Mouse (Mus musculus) adrenal gland, postnatal 4 days (tissue): ENCODE measurements around the gene Mbtps1. TPM values are rescaled to one million over a fixed set of nuclear protein-coding genes. Genes with fewer than 3 reads are reported as not detected.

ENCODE experiments used
- DNase-seq, 2 experiments: peaks; one replicate each; pipeline ENCODE4 v3.0.0; 2021 to 2022; ENCODE audit warnings: low spot score in 2 of 2, mixed read lengths in 2 of 2
- total RNA-seq, 2 experiments: library from RNA; stranded (reverse); gene quantifications; 2 replicates each; pipeline ENCODE4 v1.2.3; 2021

Gene Mbtps1
- total RNA-seq, 2 experiments from 2014 or later, result 156 to 163 TPM

- DNase-seq, result no peak
These were observed 55.3 kb downstream of the Mbtps1 start for GRCm38 (mm10) chr8:119503191-119503767.

GRCm38 (mm10) chr8:119502111-119502510, 56.4 kb downstream of the Mbtps1 start:
- no peak for DNase-seq

GRCm38 (mm10) chr8:119501598-119501997, 56.9 kb downstream of the Mbtps1 start, which contains the start of gene Slc38a8:
Gene Slc38a8 (minus strand): TSS chr8:119501698.
- DNase-seq, result no peak

GRCm38 (mm10) chr8:119499836-119500235, 58.7 kb downstream of the Mbtps1 start:
- no peak for DNase-seq

- peak in 1 of 2 experiments; percentile 46 for DNase-seq
These were observed 61.7 kb downstream of the Mbtps1 start for GRCm38 (mm10) chr8:119496848-119497247.

GRCm38 (mm10) chr8:119487093-119487492, 71.4 kb downstream of the Mbtps1 start:
- no peak for DNase-seq

- no peak for DNase-seq
These were observed 74.2 kb downstream of the Mbtps1 start for GRCm38 (mm10) chr8:119484145-119484896.

GRCm38 (mm10) chr8:119478684-119479083, 79.9 kb downstream of the Mbtps1 start:
- DNase-seq, result no peak

GRCm38 (mm10) chr8:119468091-119468490, 90.4 kb downstream of the Mbtps1 start:
- DNase-seq, result no peak

GRCm38 (mm10) chr8:119466794-119467193, 91.7 kb downstream of the Mbtps1 start:
- no peak for DNase-seq

GRCm38 (mm10) chr8:119466105-119466504, 92.4 kb downstream of the Mbtps1 start:
- no peak for DNase-seq

- DNase-seq, result no peak
These were observed 94.8 kb downstream of the Mbtps1 start for GRCm38 (mm10) chr8:119463709-119464108.

- no peak for DNase-seq
These were observed 97.2 kb downstream of the Mbtps1 start for GRCm38 (mm10) chr8:119461356-119461755.

- DNase-seq, result no peak
These were observed 98.8 kb downstream of the Mbtps1 start for GRCm38 (mm10) chr8:119459724-119460123.

Other genes starting within 250 kb of the Mbtps1 start
- gene Hsbp1, start 214.2 kb downstream of the Mbtps1 start, total RNA-seq, result 100 to 1,000 TPM; 184 to 185 TPM
- gene Mlycd, start 163.9 kb downstream of the Mbtps1 start, total RNA-seq, result 10 to 100 TPM; 33.7 to 39.1 TPM
- gene Osgin1, start 124.6 kb downstream of the Mbtps1 start, total RNA-seq, result 10 to 100 TPM; 46.6 to 90.7 TPM
- 10 to 100 TPM; 19.4 to 20.8 TPM for gene Necab2, start 112.0 kb downstream of the Mbtps1 start, total RNA-seq
- gene Slc38a8, start 57.0 kb downstream of the Mbtps1 start, total RNA-seq, result under 1 TPM in 1 of 2 experiments, not detected in 1; 0.39 TPM
- 10 to 100 TPM; 42.5 to 44.5 TPM for gene Hsdl1, start 16.4 kb upstream of the Mbtps1 start, total RNA-seq
- under 1 TPM in 1 of 2 experiments, not detected in 1; 0.17 TPM for gene Dnaaf1, start 16.5 kb upstream of the Mbtps1 start, total RNA-seq
- gene Taf1c, start 46.5 kb upstream of the Mbtps1 start, total RNA-seq, result 10 to 100 TPM; 19.5 to 23.6 TPM
- gene Adad2, start 54.0 kb upstream of the Mbtps1 start, total RNA-seq, result not detected
- under 1 TPM; 0.59 to 0.81 TPM for gene Kcng4, start 76.9 kb upstream of the Mbtps1 start, total RNA-seq
- 10 to 100 TPM; 19.7 to 26.9 TPM for gene Wfdc1, start 107.6 kb upstream of the Mbtps1 start, total RNA-seq
- under 1 TPM; 0.42 to 0.48 TPM for gene Atp2c2, start 141.3 kb upstream of the Mbtps1 start, total RNA-seq
- gene Tldc1, start 219.7 kb upstream of the Mbtps1 start, total RNA-seq, result 10 to 100 TPM; 16.7 to 17.3 TPM